Mouse (Mus musculus) kidney, postnatal 4 days (tissue): ENCODE results near the gene 1700067K01Rik.

Experiments
- DNase-seq, 2 experiments: peaks; one replicate each; pipeline ENCODE4 v3.0.0; 2021; ENCODE audit warnings: mixed read lengths in 2 of 2

Gene 1700067K01Rik

GRCm38 (mm10) chr8:84012499-84013165, 11.3 kb downstream of the 1700067K01Rik start:
- peak; percentile 52 to 73 for DNase-seq

GRCm38 (mm10) chr8:84015833-84016232, 14.5 kb downstream of the 1700067K01Rik start:
- DNase-seq, result no peak

GRCm38 (mm10) chr8:84019738-84020137, 18.4 kb downstream of the 1700067K01Rik start:
- DNase-seq, result no peak

GRCm38 (mm10) chr8:84021096-84021495, 19.8 kb downstream of the 1700067K01Rik start, which contains the start of gene Palm3:
Gene Palm3, plus strand, starts transcription at chr8:84021471.
- peak; percentile 77 to 89 for DNase-seq

- DNase-seq, result peak in 1 of 2 experiments; percentile 48
Observed at GRCm38 (mm10) chr8:84021569-84021968, 20.3 kb downstream of the 1700067K01Rik start.

GRCm38 (mm10) chr8:84023085-84023484, 21.8 kb downstream of the 1700067K01Rik start:
- DNase-seq, result peak; percentile 72 to 81

- peak; percentile 51 to 73 for DNase-seq
Observed at GRCm38 (mm10) chr8:84023631-84024030, 22.3 kb downstream of the 1700067K01Rik start.

GRCm38 (mm10) chr8:84024171-84024570, 22.9 kb downstream of the 1700067K01Rik start:
- DNase-seq, result peak; percentile 84 to 89

- peak; percentile 85 to 88 for DNase-seq
Observed at GRCm38 (mm10) chr8:84025863-84026262, 24.6 kb downstream of the 1700067K01Rik start.

GRCm38 (mm10) chr8:84027449-84027848, 26.1 kb downstream of the 1700067K01Rik start:
- peak in 1 of 2 experiments; percentile 50 for DNase-seq

- DNase-seq, result no peak
Observed at GRCm38 (mm10) chr8:84029272-84029671, 28.0 kb downstream of the 1700067K01Rik start.

GRCm38 (mm10) chr8:84032777-84033176, 31.5 kb downstream of the 1700067K01Rik start:
- DNase-seq, result no peak

- peak; percentile 60 to 69 for DNase-seq
Observed at GRCm38 (mm10) chr8:84038015-84038414, 36.7 kb downstream of the 1700067K01Rik start.

- peak; percentile 86 to 88 for DNase-seq
Observed at GRCm38 (mm10) chr8:84039050-84039449, 37.7 kb downstream of the 1700067K01Rik start.

- peak; percentile 84 to 89 for DNase-seq
Observed at GRCm38 (mm10) chr8:84042066-84042947, 41.0 kb downstream of the 1700067K01Rik start, which contains the start of gene Il27ra. Gene Il27ra, minus strand, starts transcription at chr8:84042589.

- peak in 1 of 2 experiments; percentile 26 for DNase-seq
Observed at GRCm38 (mm10) chr8:84042948-84043342, 41.6 kb downstream of the 1700067K01Rik start.

- no peak for DNase-seq
Observed at GRCm38 (mm10) chr8:84044103-84044502, 42.8 kb downstream of the 1700067K01Rik start.

GRCm38 (mm10) chr8:84044900-84045299, 43.6 kb downstream of the 1700067K01Rik start, which contains the start of gene Rln3:
Gene Rln3, minus strand, starts transcription at chr8:84045000.
- DNase-seq, result no peak

GRCm38 (mm10) chr8:84046505-84046904, 45.2 kb downstream of the 1700067K01Rik start:
- no peak for DNase-seq

GRCm38 (mm10) chr8:84048171-84048570, 46.9 kb downstream of the 1700067K01Rik start:
- no peak for DNase-seq

GRCm38 (mm10) chr8:84052746-84053145, 51.4 kb downstream of the 1700067K01Rik start:
- peak; percentile 54 to 56 for DNase-seq

GRCm38 (mm10) chr8:84053229-84053628, 51.9 kb downstream of the 1700067K01Rik start:
- DNase-seq, result no peak
